Mouse (Mus musculus): Measurements from ENCODE around the gene 4430402I18Rik. TPM values are rescaled to one million over a fixed set of nuclear protein-coding genes. Genes with fewer than 3 reads are reported as not detected.
"Not testable (repeated sequence)": the region's sequence is repeated elsewhere in the genome, so short reads cannot be mapped to it uniquely, and the experiment has no call there.

4430402I18Rik gene
- total and polyA plus RNA-seq, 2 experiments from 2014 or later: 2.1 to 4.7 TPM

DNA sequence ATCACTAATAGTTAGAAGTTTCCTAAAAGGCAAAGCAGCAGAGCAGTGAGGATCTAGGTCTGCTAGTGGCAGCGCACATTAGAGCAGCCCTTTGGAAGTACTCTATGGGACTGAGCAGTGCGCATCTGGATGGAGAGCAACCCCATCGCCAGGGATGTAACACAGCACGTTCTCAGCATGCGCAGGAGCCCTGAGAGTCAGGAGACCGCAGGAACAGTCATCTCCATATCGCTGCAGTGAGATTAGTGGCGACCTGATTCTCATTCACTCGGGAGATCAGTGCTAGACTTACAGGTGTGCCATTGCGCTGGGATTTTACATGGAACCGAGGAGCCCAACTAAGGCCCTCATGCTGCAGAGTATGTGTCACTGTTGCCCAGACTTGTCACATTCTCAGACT is 41.4 kb upstream of the 4430402I18Rik start:
- H3K9me3 ChIP-seq (ENCODE audit: low read length): no peaks in the 10 kb centered on the region
- H3K4me1 ChIP-seq (ENCODE audit: insufficient read depth): no peaks in the 10 kb centered on the region
- no peak overlapping the region for H3K27ac ChIP-seq (ENCODE audit: low read depth, low read length)
- no peak overlapping the region for H3K9ac ChIP-seq
- TF ChIP-seq CTCF (IDR thresholded peaks at IDR 0.05; ENCODE audit: low read depth): no peak
- DNase-seq (no peak), ATAC-seq (no peak)
- H3K4me3 ChIP-seq (ENCODE audit: low read depth, low read length): no peak overlapping the region
- 95% methylated on average over 11 of the region's 11 CpGs for WGBS
- H3K4me2 ChIP-seq (ENCODE audit: low read depth): no peak overlapping the region
- peaks cover 47% of the 10 kb centered on the region for H3K36me3 ChIP-seq (ENCODE audit: insufficient read depth)
- no peaks in the 10 kb centered on the region for H3K27me3 ChIP-seq (ENCODE audit: insufficient read depth, low read length)

DNA sequence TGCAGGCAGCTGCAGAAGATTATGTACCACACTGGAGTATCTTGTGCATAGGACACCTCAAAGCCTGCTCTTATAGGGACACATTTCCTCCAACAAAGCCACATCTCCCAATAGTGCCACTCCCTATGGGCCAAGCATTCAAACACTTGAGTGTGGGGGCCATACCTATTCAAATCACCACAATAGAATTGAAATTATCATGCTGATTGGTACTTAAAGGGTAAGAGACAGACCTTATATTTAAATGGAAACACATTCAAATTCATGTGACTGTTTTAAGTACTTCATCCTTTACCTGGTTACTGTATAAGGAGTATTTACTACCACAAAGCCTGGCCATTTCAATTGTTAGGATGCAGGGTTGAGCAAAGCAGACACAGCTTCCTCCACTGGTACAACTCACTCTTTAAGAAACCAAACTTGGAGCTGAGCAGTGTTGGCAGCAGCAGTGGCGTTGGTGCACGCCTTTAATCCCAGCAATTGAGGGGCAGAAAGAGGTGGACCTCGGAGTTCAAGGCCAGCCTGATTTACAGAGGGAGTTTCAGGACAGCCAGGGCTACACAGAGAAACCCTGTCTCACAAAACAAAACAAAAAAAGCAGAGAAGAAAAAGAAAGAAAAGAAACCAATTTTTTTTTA is 40.6 kb upstream of the 4430402I18Rik start:
- DNase-seq: no peak
- no peak overlapping the region for H3K27ac ChIP-seq (ENCODE audit: low read depth, low read length)
- no peak overlapping the region for H3K4me2 ChIP-seq (ENCODE audit: low read depth)
- no peak for ATAC-seq
- H3K27me3 ChIP-seq (ENCODE audit: insufficient read depth, low read length): no peaks in the 10 kb centered on the region
- no peaks in the 10 kb centered on the region for H3K9me3 ChIP-seq (ENCODE audit: low read length)
- H3K36me3 ChIP-seq (ENCODE audit: insufficient read depth): peaks cover 41% of the 10 kb centered on the region
- no peak for TF ChIP-seq CTCF (IDR thresholded peaks at IDR 0.05; ENCODE audit: low read depth)
- no peak overlapping the region for H3K9ac ChIP-seq
- H3K4me3 ChIP-seq (ENCODE audit: low read depth, low read length): no peak overlapping the region
- WGBS: 82% methylated on average over 3 of the region's 3 CpGs
- no peaks in the 10 kb centered on the region for H3K4me1 ChIP-seq (ENCODE audit: insufficient read depth)

GRCm38 (mm10) chr19:29000321-29000720 is 32.7 kb upstream of the 4430402I18Rik start:
- 99% methylated on average over 16 of the region's 16 CpGs for WGBS
- DNase-seq; ATAC-seq; H3K9ac ChIP-seq; H3K9me3 ChIP-seq (ENCODE audit: low read length); H3K27me3 ChIP-seq (ENCODE audit: insufficient read depth, low read length); H3K4me2 ChIP-seq (ENCODE audit: low read depth); H3K27ac ChIP-seq (ENCODE audit: low read depth, low read length); H3K4me1 ChIP-seq (ENCODE audit: insufficient read depth); H3K4me3 ChIP-seq (ENCODE audit: low read depth, low read length): not testable (repeated sequence)
- peaks cover 28% of the 10 kb centered on the region for H3K36me3 ChIP-seq (ENCODE audit: insufficient read depth)

DNA sequence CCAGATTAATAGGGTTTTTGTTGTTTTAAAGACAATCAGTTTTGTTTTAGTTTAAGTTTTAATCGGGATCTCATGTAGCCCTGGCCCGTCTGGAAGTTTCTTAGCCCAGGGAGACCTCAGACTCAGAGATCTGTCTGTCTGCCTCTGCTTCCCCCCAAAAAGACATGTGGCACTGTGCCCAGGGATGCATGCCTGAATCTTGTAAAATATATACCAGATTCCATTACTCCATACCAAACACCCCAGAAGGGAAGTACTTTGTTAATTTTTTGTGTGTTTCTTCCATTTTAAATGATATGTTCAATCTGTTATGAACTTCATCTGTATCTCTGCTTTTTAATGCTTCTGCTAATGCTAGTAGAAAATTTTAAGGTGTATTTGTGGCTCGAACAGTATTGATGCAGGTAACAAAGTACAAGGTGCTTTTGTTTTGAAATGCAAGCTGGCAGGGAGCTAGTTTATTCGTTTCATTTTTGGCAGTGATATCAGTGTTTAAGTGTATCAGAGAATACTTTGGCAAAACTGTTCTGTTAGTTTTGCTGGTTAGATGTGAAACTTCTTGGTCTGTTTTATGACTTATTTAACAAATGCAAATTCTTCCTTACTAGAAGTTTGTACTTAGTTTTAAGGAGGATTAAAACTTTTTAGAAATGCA is 30.5 kb upstream of the 4430402I18Rik start:
- H3K36me3 ChIP-seq (ENCODE audit: insufficient read depth): peaks cover 33% of the 10 kb centered on the region
- WGBS: 82% methylated on average over 4 of the region's 4 CpGs
- H3K9ac ChIP-seq: no peak overlapping the region
- no peak overlapping the region for H3K4me3 ChIP-seq (ENCODE audit: low read depth, low read length)
- no peaks in the 10 kb centered on the region for H3K9me3 ChIP-seq (ENCODE audit: low read length)
- DNase-seq (no peak), ATAC-seq (no peak)
- TF ChIP-seq CTCF (IDR thresholded peaks at IDR 0.05; ENCODE audit: low read depth): no peak
- H3K4me2 ChIP-seq (ENCODE audit: low read depth): no peak overlapping the region
- no peak overlapping the region for H3K27ac ChIP-seq (ENCODE audit: low read depth, low read length)
- H3K4me1 ChIP-seq (ENCODE audit: insufficient read depth): peaks cover 11% of the 10 kb centered on the region; the same call in 1 of the 2 replicates
- H3K27me3 ChIP-seq (ENCODE audit: insufficient read depth, low read length): no peaks in the 10 kb centered on the region

GRCm38 (mm10) chr19:28995366-28995765 is 27.8 kb upstream of the 4430402I18Rik start:
- Histone ChIP-seq H3K9ac (no peak overlapping the region), H3K36me3 (ENCODE audit: insufficient read depth) (peaks cover 17% of the 10 kb centered on the region), H3K4me1 (ENCODE audit: insufficient read depth) (peaks cover 18% of the 10 kb centered on the region; the same call in 1 of the 2 replicates), H3K4me3 (ENCODE audit: low read depth, low read length) (no peak overlapping the region), H3K27ac (ENCODE audit: low read depth, low read length) (peak overlapping the region; percentile 66), H3K27me3 (ENCODE audit: insufficient read depth, low read length) (no peaks in the 10 kb centered on the region), H3K4me2 (ENCODE audit: low read depth) (no peak overlapping the region), H3K9me3 (ENCODE audit: low read length) (no peaks in the 10 kb centered on the region)
- TF ChIP-seq CTCF (IDR thresholded peaks at IDR 0.05; ENCODE audit: low read depth): no peak
- DNase-seq (no peak), ATAC-seq (no peak)
- WGBS: 92% methylated on average over 5 of the region's 5 CpGs

GRCm38 (mm10) chr19:28994870-28995269 is 27.3 kb upstream of the 4430402I18Rik start:
- no peaks in the 10 kb centered on the region for H3K27me3 ChIP-seq (ENCODE audit: insufficient read depth, low read length)
- peaks cover 18% of the 10 kb centered on the region; the same call in 1 of the 2 replicates for H3K4me1 ChIP-seq (ENCODE audit: insufficient read depth)
- peak; percentile 55 for DNase-seq
- no peak overlapping the region for H3K9ac ChIP-seq
- H3K9me3 ChIP-seq (ENCODE audit: low read length): no peaks in the 10 kb centered on the region
- TF ChIP-seq CTCF (IDR thresholded peaks at IDR 0.05; ENCODE audit: low read depth): no peak
- 41% methylated on average over 7 of the region's 7 CpGs for WGBS
- peak; percentile 56 for ATAC-seq
- H3K36me3 ChIP-seq (ENCODE audit: insufficient read depth): peaks cover 13% of the 10 kb centered on the region
- no peak overlapping the region for H3K4me3 ChIP-seq (ENCODE audit: low read depth, low read length)
- peak overlapping the region; percentile 66 for H3K27ac ChIP-seq (ENCODE audit: low read depth, low read length)
- no peak overlapping the region; the same call in 1 of the 2 replicates for H3K4me2 ChIP-seq (ENCODE audit: low read depth)

DNA sequence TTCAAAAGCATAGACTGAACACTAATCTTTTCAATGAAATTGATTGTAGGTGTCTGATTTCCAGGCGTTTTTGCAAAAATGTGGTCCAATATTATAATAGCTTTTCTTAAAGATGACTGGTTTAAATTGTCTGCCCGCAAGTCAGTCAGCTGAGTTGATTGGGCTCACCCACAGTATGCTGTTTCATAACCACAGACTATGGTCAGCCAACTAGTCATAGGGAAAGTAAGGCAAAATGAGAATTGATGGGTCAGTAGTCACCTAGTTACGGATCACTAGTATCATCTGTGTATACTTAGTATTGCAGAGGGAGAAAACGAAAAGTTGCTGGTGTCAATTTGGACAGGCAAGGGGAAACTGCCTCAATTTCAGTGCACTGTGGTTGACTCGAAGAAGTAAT is 23.8 kb upstream of the 4430402I18Rik start:
- Histone ChIP-seq H3K4me1 (ENCODE audit: insufficient read depth) (peaks cover 18% of the 10 kb centered on the region; the same call in 1 of the 2 replicates), H3K27me3 (ENCODE audit: insufficient read depth, low read length) (no peaks in the 10 kb centered on the region), H3K9me3 (ENCODE audit: low read length) (no peaks in the 10 kb centered on the region), H3K9ac (peak overlapping the region; percentile 76; the same call in 1 of the 2 replicates), H3K36me3 (ENCODE audit: insufficient read depth) (peaks cover 10% of the 10 kb centered on the region), H3K27ac (ENCODE audit: low read depth, low read length) (peak overlapping the region; percentile 79; the same call in 1 of the 2 replicates), H3K4me3 (ENCODE audit: low read depth, low read length) (peak overlapping the region; percentile 63), H3K4me2 (ENCODE audit: low read depth) (peak overlapping the region; percentile 78)
- 69% methylated on average over 5 of the region's 5 CpGs for WGBS
- DNase-seq (no peak), ATAC-seq (no peak)
- no peak for TF ChIP-seq CTCF (IDR thresholded peaks at IDR 0.05; ENCODE audit: low read depth)
